Mouse (Mus musculus): ENCODE measurements around the gene Tacc3.

DNA sequence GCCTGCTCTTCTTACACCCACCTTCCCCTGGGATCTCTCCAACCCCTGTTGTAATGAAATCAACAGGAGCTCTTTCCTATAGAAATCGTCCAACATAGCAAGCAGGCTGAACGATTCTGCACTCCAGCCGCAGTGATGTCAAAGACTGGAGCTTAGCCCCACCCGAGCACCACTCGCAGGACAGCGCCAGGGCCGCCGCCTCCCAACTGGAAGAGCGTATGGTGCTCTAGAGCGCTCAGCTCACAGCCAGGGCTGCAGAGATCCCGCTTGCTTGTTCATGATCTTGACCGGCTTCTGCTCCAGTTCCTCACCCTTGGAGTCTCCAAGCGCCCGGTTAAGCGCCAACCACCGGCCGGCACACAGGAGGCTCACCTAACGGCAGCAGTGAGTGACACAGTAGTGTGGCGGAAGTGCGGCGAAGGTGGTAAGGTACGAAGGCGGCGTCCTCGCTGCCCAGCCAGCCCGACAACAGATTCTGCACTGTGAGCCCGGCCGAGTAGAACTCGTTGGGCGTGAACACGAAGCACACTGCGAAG, 609 bp upstream of the Tacc3 start:
- TF ChIP-seq POLR2A (IDR thresholded peaks at IDR 0.05; ENCODE audit: borderline replicate concordance, low read depth, low read length) (no peak), CTCF (IDR thresholded peaks at IDR 0.05; ENCODE audit: low read depth, low read length) (no peak)

All from bone marrow macrophage, adult 2 months (primary cell).